Mouse (Mus musculus): ENCODE results near the gene Gpr152. TPM values are rescaled to one million over a fixed set of nuclear protein-coding genes. Genes with fewer than 3 reads are reported as not detected.

Gpr152 gene
- polyA plus RNA-seq, 2 experiments = not detected

DNA sequence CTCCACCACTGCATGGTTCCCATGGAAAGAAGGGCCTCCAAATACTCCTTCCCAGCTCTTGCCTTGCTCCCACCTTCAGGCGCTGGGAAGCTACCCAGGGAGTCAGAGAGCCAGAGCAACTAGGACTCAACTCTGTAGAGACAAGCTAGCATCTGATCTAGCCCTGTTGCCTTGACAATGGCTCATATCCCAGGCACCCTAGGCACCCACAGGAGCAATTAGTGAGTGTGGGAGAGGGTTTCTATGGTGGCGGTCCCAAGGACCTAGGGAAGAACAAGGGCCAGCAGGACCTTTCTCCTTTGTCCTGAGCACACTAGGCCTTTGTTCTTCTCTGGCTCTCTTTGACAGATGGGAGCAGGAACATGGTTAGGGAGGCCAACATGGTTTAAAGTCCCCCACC, 44.1 kb downstream of the Gpr152 start:
- TF ChIP-seq CTCF (IDR thresholded peaks at IDR 0.05; ENCODE audit: low read depth) (no peak), EP300 (IDR thresholded peaks at IDR 0.05; ENCODE audit: low read depth) (no peak)
- Histone ChIP-seq H3K4me3 (ENCODE audit: insufficient read depth in 1 of 2, low read depth in 2 of 2, low read length in 2 of 2) (no peak overlapping the region), H3K9me3 (ENCODE audit: control insufficient read depth, low read length) (no peaks in the 10 kb centered on the region), H3K36me3 (replicated peaks; ENCODE audit: control insufficient read depth, insufficient read depth, low read depth) (no peaks in the 10 kb centered on the region), H3K27ac (no peak overlapping the region), H3K4me2 (ENCODE audit: low read depth) (no peak overlapping the region), H3K4me1 (replicated peaks; ENCODE audit: control insufficient read depth in 2 of 2, insufficient read depth in 2 of 2, low read length in 1 of 2) (peaks cover 0 to 9% of the 10 kb centered on the region in 2 experiments; a peak in 2 of 4 replicates), H3K27me3 (ENCODE audit: control insufficient read depth, insufficient read depth, low read length) (no peaks in the 10 kb centered on the region), H3K9ac (replicated peaks) (no peak overlapping the region)
- DNase-seq (ENCODE audit: low read depth in 3 of 3, low spot score in 3 of 3) (no peak), ATAC-seq (ENCODE audit: insufficient read depth) (no peak)
- WGBS (ENCODE audit: insufficient replicate concordance) = 69% methylated on average over 2 of the region's 2 CpGs

DNA sequence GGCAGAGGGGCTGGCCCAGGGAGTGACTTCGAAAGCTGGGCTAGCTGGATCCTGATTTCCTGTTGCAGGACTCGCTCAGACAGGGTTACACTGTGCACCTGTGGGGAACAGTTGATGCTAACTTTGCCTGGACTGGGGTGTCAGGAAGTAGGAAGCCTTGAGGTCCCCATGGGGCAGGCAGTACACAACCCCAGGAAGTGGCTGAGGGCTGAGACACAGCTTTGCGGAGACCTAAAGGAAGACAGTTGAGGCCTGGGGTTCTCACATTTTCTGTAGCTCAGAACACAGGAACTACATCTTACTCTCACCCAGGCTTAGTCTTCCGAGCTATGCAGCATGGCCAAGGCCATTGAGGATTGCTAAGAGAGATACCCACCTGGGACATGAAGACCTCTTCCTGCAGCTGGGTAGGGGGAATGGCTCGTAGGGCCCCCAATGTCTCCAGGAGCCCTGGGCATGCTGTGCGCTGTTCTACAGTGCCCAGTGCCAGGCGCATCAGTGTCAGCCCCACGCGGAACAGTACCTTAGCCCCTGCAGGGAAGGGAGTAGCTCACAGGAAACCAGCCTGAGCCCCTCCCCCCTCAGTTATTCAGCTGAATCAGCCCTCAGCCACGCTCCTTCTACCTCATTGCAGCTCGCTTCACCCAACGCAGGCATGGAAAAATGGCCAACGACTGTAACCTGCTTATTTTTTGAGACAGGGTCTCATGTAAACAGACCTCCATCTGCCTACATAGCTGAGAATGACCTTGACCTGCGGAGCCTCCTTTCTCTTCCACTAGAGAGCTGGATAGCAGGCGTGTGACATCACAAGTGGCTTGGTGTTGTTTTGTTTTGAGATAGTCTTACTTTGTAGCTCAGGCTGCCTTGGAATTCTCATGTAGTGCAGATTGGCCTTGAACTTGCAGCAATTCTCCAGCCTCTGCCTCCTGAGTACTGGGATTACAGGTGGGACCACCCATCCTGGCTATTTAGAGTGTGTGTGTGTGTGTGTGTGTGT, 45.7 kb downstream of the Gpr152 start:
- TF ChIP-seq EP300 (IDR thresholded peaks at IDR 0.05; ENCODE audit: low read depth) = no peak
- no peak for TF ChIP-seq CTCF (IDR thresholded peaks at IDR 0.05; ENCODE audit: low read depth)
- Histone ChIP-seq H3K4me1 (replicated peaks; ENCODE audit: control insufficient read depth in 2 of 2, insufficient read depth in 2 of 2, low read length in 1 of 2) (peaks cover 0 to 9% of the 10 kb centered on the region in 2 experiments; a peak in 2 of 4 replicates), H3K9me3 (ENCODE audit: control insufficient read depth, low read length) (no peaks in the 10 kb centered on the region), H3K4me3 (ENCODE audit: insufficient read depth in 1 of 2, low read depth in 2 of 2, low read length in 2 of 2) (no peak overlapping the region), H3K9ac (replicated peaks) (no peak overlapping the region), H3K27ac (no peak overlapping the region), H3K4me2 (ENCODE audit: low read depth) (no peak overlapping the region), H3K36me3 (replicated peaks; ENCODE audit: control insufficient read depth, insufficient read depth, low read depth) (no peaks in the 10 kb centered on the region), H3K27me3 (ENCODE audit: control insufficient read depth, insufficient read depth, low read length) (no peaks in the 10 kb centered on the region)
- DNase-seq (ENCODE audit: low read depth in 3 of 3, low spot score in 3 of 3) = no peak
- peak; percentile 27; the same call in 1 of the 2 replicates for ATAC-seq (ENCODE audit: insufficient read depth)
- WGBS (ENCODE audit: insufficient replicate concordance) = 26% methylated on average over 15 of the region's 15 CpGs

GRCm38 (mm10) chr19:4187303-4187702, 47.7 kb downstream of the Gpr152 start:
- ATAC-seq (ENCODE audit: insufficient read depth) (no peak), DNase-seq (ENCODE audit: low read depth in 3 of 3, low spot score in 3 of 3) (no peak)
- 60% methylated on average over 3 of the region's 3 CpGs for WGBS (ENCODE audit: insufficient replicate concordance)
- Histone ChIP-seq H3K36me3 (replicated peaks; ENCODE audit: control insufficient read depth, insufficient read depth, low read depth) (no peaks in the 10 kb centered on the region), H3K9me3 (ENCODE audit: control insufficient read depth, low read length) (no peaks in the 10 kb centered on the region), H3K27me3 (ENCODE audit: control insufficient read depth, insufficient read depth, low read length) (no peaks in the 10 kb centered on the region), H3K4me1 (replicated peaks; ENCODE audit: control insufficient read depth in 2 of 2, insufficient read depth in 2 of 2, low read length in 1 of 2) (peaks cover 7 to 20% of the 10 kb centered on the region in 2 experiments), H3K27ac (no peak overlapping the region), H3K9ac (replicated peaks) (no peak overlapping the region), H3K4me3 (ENCODE audit: insufficient read depth in 1 of 2, low read depth in 2 of 2, low read length in 2 of 2) (no peak overlapping the region), H3K4me2 (ENCODE audit: low read depth) (no peak overlapping the region)
- no peak for TF ChIP-seq CTCF (IDR thresholded peaks at IDR 0.05; ENCODE audit: low read depth)

- WGBS (ENCODE audit: insufficient replicate concordance) = 77% methylated on average over 12 of the region's 12 CpGs
- peaks cover 14 to 30% of the 10 kb centered on the region in 2 experiments for H3K4me1 ChIP-seq (replicated peaks; ENCODE audit: control insufficient read depth in 2 of 2, insufficient read depth in 2 of 2, low read length in 1 of 2)
- TF ChIP-seq CTCF (IDR thresholded peaks at IDR 0.05; ENCODE audit: low read depth) (no peak), EP300 (IDR thresholded peaks at IDR 0.05; ENCODE audit: low read depth) (no peak)
These were observed 49.5 kb downstream of the Gpr152 start for GRCm38 (mm10) chr19:4189051-4189620.

DNA sequence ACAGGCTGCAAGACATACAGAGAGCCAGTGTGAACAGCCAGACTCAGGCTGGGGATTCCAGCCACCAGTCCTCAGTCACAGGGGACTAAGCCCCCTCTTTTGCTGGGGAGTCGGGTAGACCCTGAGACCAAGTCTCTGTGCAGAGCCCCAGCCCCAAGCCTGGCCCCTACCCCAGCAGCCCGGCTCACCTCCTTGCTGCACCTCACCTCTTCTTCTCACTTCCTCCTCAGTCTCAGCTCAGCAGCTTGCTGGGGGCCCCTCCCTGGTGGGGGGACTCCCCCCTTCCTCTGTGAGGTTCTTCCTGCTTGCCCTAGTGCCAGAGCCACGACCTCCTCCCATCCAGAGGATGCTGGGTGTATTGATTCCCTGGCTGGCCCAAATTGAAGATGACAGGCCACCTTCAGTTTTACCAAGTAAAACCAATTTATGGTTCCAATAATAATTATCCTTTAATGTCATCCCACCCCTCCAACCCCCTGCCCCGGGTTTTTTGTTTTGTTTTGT, 51.3 kb downstream of the Gpr152 start, which contains the start of gene Tbc1d10c:
Tbc1d10c (minus strand) TSS at position 454 of the 504 bp plus-strand sequence.
- Histone ChIP-seq H3K27me3 (ENCODE audit: control insufficient read depth, insufficient read depth, low read length) (no peaks in the 10 kb centered on the region), H3K27ac (peak within 1 kb of the TSS; percentile 64), H3K36me3 (replicated peaks; ENCODE audit: control insufficient read depth, insufficient read depth, low read depth) (peaks cover 27% of the 10 kb centered on the region), H3K9ac (replicated peaks) (peak within 1 kb of the TSS; percentile 91), H3K9me3 (ENCODE audit: control insufficient read depth, low read length) (no peaks in the 10 kb centered on the region), H3K4me3 (ENCODE audit: insufficient read depth in 1 of 2, low read depth in 2 of 2, low read length in 2 of 2) (peak within 1 kb of the TSS; percentile 85 to 89), H3K4me2 (ENCODE audit: low read depth) (peak within 1 kb of the TSS; percentile 77), H3K4me1 (replicated peaks; ENCODE audit: control insufficient read depth in 2 of 2, insufficient read depth in 2 of 2, low read length in 1 of 2) (peaks cover 14 to 24% of the 10 kb centered on the region in 2 experiments)
- WGBS (ENCODE audit: insufficient replicate concordance) = 16% methylated on average over 4 of the region's 4 CpGs
- no peak for DNase-seq (ENCODE audit: low read depth in 3 of 3, low spot score in 3 of 3)
- no peak for TF ChIP-seq EP300 (IDR thresholded peaks at IDR 0.05; ENCODE audit: low read depth)
- TF ChIP-seq CTCF (IDR thresholded peaks at IDR 0.05; ENCODE audit: low read depth) = no peak
- no peak for ATAC-seq (ENCODE audit: insufficient read depth)

More at GRCm38 (mm10) chr19:4189051-4189620, 49.5 kb downstream of the Gpr152 start:
- Histone ChIP-seq H3K27me3 (ENCODE audit: control insufficient read depth, insufficient read depth, low read length) (no peaks in the 10 kb centered on the region), H3K27ac (no peak overlapping the region), H3K9me3 (ENCODE audit: control insufficient read depth, low read length) (no peaks in the 10 kb centered on the region), H3K9ac (replicated peaks) (no peak overlapping the region), H3K4me3 (ENCODE audit: insufficient read depth in 1 of 2, low read depth in 2 of 2, low read length in 2 of 2) (no peak overlapping the region), H3K4me2 (ENCODE audit: low read depth) (no peak overlapping the region), H3K36me3 (replicated peaks; ENCODE audit: control insufficient read depth, insufficient read depth, low read depth) (peaks cover 10% of the 10 kb centered on the region)
- ATAC-seq (ENCODE audit: insufficient read depth) = no peak
- no peak for DNase-seq (ENCODE audit: low read depth in 3 of 3, low spot score in 3 of 3)

All from liver, embryonic 14.5 days (tissue).